Mouse (Mus musculus): Measurements from ENCODE around the gene Slc25a10.

GRCm38 (mm10) chr11:120467051-120467735 is 24.4 kb upstream of the Slc25a10 start, which contains the start of gene Arl16:
- no peak for TF ChIP-seq CTCF (conservative IDR thresholded peaks at IDR 0.05; ENCODE audit: insufficient read depth, insufficient read length, low read depth, low read length)
- peak; percentile 48 for TF ChIP-seq POLR2A (IDR thresholded peaks at IDR 0.05; ENCODE audit: low read depth, low read length)
